Mouse (Mus musculus) ES-CJ7 (cell line): ENCODE measurements around the gene Ccl4.
A peak's percentile ranks its signal among the peaks of the same experiment; 100 is the strongest.

Source experiments
- DNase-seq: peaks from one replicate; pipeline ENCODE4 v3.0.0; 2011; ENCODE audit warnings: low read depth, low spot score

The Ccl4 gene

GRCm38 (mm10) chr11:83662204-83662603 lies at the start of gene Ccl4:
Ccl4 (plus strand) TSS chr11:83662584.
- DNase-seq = peak; percentile 1

- DNase-seq = no peak
Measured at GRCm38 (mm10) chr11:83616586-83616985, 45.8 kb upstream of the Ccl4 start.

- no peak for DNase-seq
Measured at GRCm38 (mm10) chr11:83618238-83618637, 44.1 kb upstream of the Ccl4 start.

- no peak for DNase-seq
Measured at GRCm38 (mm10) chr11:83619037-83619436, 43.3 kb upstream of the Ccl4 start.

- DNase-seq = no peak
Measured at GRCm38 (mm10) chr11:83623586-83623985, 38.8 kb upstream of the Ccl4 start.

- DNase-seq = no peak
Measured at GRCm38 (mm10) chr11:83628808-83629207, 33.6 kb upstream of the Ccl4 start.

- DNase-seq = no peak
Measured at GRCm38 (mm10) chr11:83630630-83631029, 31.8 kb upstream of the Ccl4 start.

- no peak for DNase-seq
Measured at GRCm38 (mm10) chr11:83631065-83631464, 31.3 kb upstream of the Ccl4 start.

GRCm38 (mm10) chr11:83632744-83633143 lies 29.6 kb upstream of the Ccl4 start:
- DNase-seq = peak; percentile 7

GRCm38 (mm10) chr11:83634425-83634824 lies 28.0 kb upstream of the Ccl4 start:
- no peak for DNase-seq

GRCm38 (mm10) chr11:83634898-83635297 lies 27.5 kb upstream of the Ccl4 start:
- no peak for DNase-seq

GRCm38 (mm10) chr11:83636742-83637235 lies 25.6 kb upstream of the Ccl4 start:
- no peak for DNase-seq

- DNase-seq = no peak
Measured at GRCm38 (mm10) chr11:83638934-83639333, 23.4 kb upstream of the Ccl4 start.

GRCm38 (mm10) chr11:83639533-83639932 lies 22.9 kb upstream of the Ccl4 start:
- DNase-seq = peak; percentile 23

GRCm38 (mm10) chr11:83640141-83640540 lies 22.2 kb upstream of the Ccl4 start:
- DNase-seq = no peak

- DNase-seq = no peak
Measured at GRCm38 (mm10) chr11:83641216-83641615, 21.2 kb upstream of the Ccl4 start.

GRCm38 (mm10) chr11:83645521-83645920 lies 16.9 kb upstream of the Ccl4 start, which contains the start of gene Rpl9-ps1:
Rpl9-ps1 (minus strand) TSS chr11:83645621.
- DNase-seq = no peak

- no peak for DNase-seq
Measured at GRCm38 (mm10) chr11:83646356-83647149, 15.8 kb upstream of the Ccl4 start.

GRCm38 (mm10) chr11:83649305-83649841 lies 13.0 kb upstream of the Ccl4 start, which contains the start of gene Ccl3:
Ccl3 (minus strand) TSS chr11:83649355.
- DNase-seq = no peak

- DNase-seq = no peak
Measured at GRCm38 (mm10) chr11:83654606-83655005, 7.8 kb upstream of the Ccl4 start.

GRCm38 (mm10) chr11:83657508-83657907 lies 4.9 kb upstream of the Ccl4 start:
- no peak for DNase-seq

GRCm38 (mm10) chr11:83658797-83659196 lies 3.6 kb upstream of the Ccl4 start:
- no peak for DNase-seq

- DNase-seq = no peak
Measured at GRCm38 (mm10) chr11:83663532-83663931, 1.1 kb downstream of the Ccl4 start.
